Mouse (Mus musculus) ES-E14 (cell line): ENCODE results near the gene Serinc3. TPM values are rescaled to one million over a fixed set of nuclear protein-coding genes. Genes with fewer than 3 reads are reported as not detected.

Experiments used
- DNase-seq: peaks from one replicate; pipeline ENCODE4 v3.0.0-alpha.2; 2013; ENCODE audit warnings: low read depth, low spot score
- H3K27ac ChIP-seq: 2 replicates; pipeline ENCODE4 v1.5.1; 2012; ENCODE audit warnings: low read depth, mild to moderate bottlenecking, low read length, moderate library complexity, mixed read lengths; ENCODE audit not compliant: poor library complexity, insufficient read depth, severe bottlenecking
- H3K36me3 ChIP-seq: 2 replicates; pipeline ENCODE4 v1.6.1; 2012; ENCODE audit warnings: mild to moderate bottlenecking, low read length, moderate library complexity, mixed read lengths; ENCODE audit not compliant: control insufficient read depth, poor library complexity, insufficient read depth, severe bottlenecking
- H3K4me1 ChIP-seq, 2 experiments: fragments of 150-350 bp in 1 of 2; sonication (generic) in 1 of 2; 2 replicates each; pipeline ENCODE4 v1.6.1; 2012; ENCODE audit warnings: low read length in 2 of 2, mild to moderate bottlenecking in 1 of 2, mixed read lengths in 1 of 2; ENCODE audit not compliant: control insufficient read depth in 2 of 2, insufficient read depth in 2 of 2, poor library complexity in 1 of 2
- H3K4me3 ChIP-seq, 2 experiments: fragments of 150-350 bp in 1 of 2; sonication (generic) in 1 of 2; 2 replicates each; pipeline ENCODE4 v1.5.1; 2012; ENCODE audit warnings: low read length in 2 of 2, low read depth in 1 of 2, mild to moderate bottlenecking in 1 of 2, mixed read lengths in 1 of 2; ENCODE audit not compliant: insufficient read depth in 1 of 2, poor library complexity in 1 of 2, severe bottlenecking in 1 of 2
- H3K9ac ChIP-seq: 2 replicates; pipeline ENCODE4 v1.6.1; 2012; ENCODE audit warnings: low read depth, mild to moderate bottlenecking, low read length, mixed read lengths; ENCODE audit not compliant: poor library complexity, insufficient read depth, severe bottlenecking
- H3K9me3 ChIP-seq: fragments of 150-350 bp; sonication (generic); 2 replicates; pipeline ENCODE4 v1.6.1; 2012; ENCODE audit warnings: low read depth, mild to moderate bottlenecking, low read length; ENCODE audit not compliant: control insufficient read depth, insufficient read depth
- CHD2 ChIP-seq: IDR thresholded peaks from 2 replicates; pipeline ENCODE4 v1.6.1; 2014; ENCODE audit warnings: mild to moderate bottlenecking, low read depth, low read length, inconsistent platforms
- HCFC1 ChIP-seq: IDR thresholded peaks from 2 replicates; pipeline ENCODE4 v1.6.1; 2012; ENCODE audit warnings: low read length, inconsistent platforms, borderline replicate concordance; ENCODE audit not compliant: insufficient read depth
- MAFK ChIP-seq: IDR thresholded peaks from 2 replicates; pipeline ENCODE4 v1.6.1; 2014; ENCODE audit warnings: mild to moderate bottlenecking, low read depth, low read length, inconsistent platforms; ENCODE audit not compliant: insufficient read depth
- ZC3H11A ChIP-seq: IDR thresholded peaks from 2 replicates; pipeline ENCODE4 v1.6.1; 2012; ENCODE audit warnings: low read depth, mild to moderate bottlenecking, inconsistent platforms, low read length, borderline replicate concordance
- ZNF384 ChIP-seq: IDR thresholded peaks from 2 replicates; pipeline ENCODE4 v1.6.1; 2012; ENCODE audit warnings: low read depth, low read length, inconsistent platforms
- in situ Hi-C, 2 experiments: fragments of 600-800 bp; cut with MboI; formaldehyde crosslinking; loops; one replicate each; pipeline ENCODE4 v1.15.1; 2025; ENCODE audit warnings: low sequenced_read_pairs in 2 of 2, inconsistent platforms in 1 of 2; ENCODE audit not compliant: unreplicated experiment in 2 of 2
- total RNA-seq: library from RNA; depleted of rRNA; stranded (reverse); fragments of 300-350 nt; gene quantifications from 2 replicates; pipeline ENCODE4 v1.2.3, GENCODE M21; 2012

Gene Serinc3
- total RNA-seq, 1 experiment: 59.3 TPM

DNA sequence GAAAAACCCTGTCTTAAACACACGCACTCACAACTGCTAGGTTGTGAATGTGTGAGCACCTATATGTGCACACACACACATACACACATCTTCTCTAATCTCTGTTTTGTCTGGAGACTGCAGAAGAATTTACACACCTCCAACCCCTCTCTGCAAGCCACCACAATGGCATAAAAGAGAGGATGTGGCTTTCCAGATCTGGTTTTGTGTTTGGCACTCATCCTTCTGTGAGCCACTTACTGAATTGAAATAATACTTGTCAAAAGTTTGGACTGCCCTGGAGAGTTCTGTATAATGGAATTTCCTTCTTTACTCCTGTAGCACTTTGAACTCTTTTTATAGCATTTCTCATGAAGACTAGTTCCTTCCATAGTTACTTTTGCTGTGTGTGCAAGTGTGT lies 22.1 kb upstream of the Serinc3 start:
- Histone ChIP-seq H3K9me3 (no peaks in the 10 kb centered on the region), H3K9ac (no peak overlapping the region), H3K27ac (no peak overlapping the region), H3K36me3 (no peaks in the 10 kb centered on the region), H3K4me3 (no peak overlapping the region), H3K4me1 (no peaks in the 10 kb centered on the region)
- DNase-seq: no peak
- in situ Hi-C loops: no loop called here
- no peak for TF ChIP-seq ZC3H11A
- TF ChIP-seq CHD2: no peak
- no peak for TF ChIP-seq MAFK
- TF ChIP-seq ZNF384: no peak
- TF ChIP-seq HCFC1: no peak

DNA sequence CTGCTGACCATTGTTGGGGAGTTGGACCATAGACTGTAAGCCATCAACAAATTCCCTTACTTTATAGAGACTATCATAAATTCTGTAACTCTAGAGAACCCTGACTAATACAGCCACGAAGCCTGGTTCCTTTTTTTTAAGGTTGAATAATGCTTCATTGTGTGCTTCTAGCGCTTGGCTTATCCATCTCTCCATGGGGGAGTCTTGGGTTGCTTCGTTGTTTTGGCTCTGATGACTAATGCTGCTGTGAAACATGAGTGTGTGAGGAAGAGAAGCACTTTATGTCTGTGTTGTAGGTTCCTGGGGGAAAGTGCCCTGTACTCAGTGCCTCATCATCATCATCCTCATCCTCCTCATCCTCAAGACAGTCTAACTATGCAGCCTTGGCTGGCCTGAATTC lies 19.0 kb upstream of the Serinc3 start:
- no peak for DNase-seq
- in situ Hi-C loops: no loop called here
- no peak overlapping the region for H3K9ac ChIP-seq
- no peak overlapping the region for H3K4me3 ChIP-seq
- no peak overlapping the region for H3K27ac ChIP-seq
- H3K36me3 ChIP-seq: no peaks in the 10 kb centered on the region
- H3K9me3 ChIP-seq: no peaks in the 10 kb centered on the region
- peaks cover 0 to 2% of the 10 kb centered on the region in 2 experiments; a peak in 1 of 4 replicates for H3K4me1 ChIP-seq
- TF ChIP-seq HCFC1: no peak
- no peak for TF ChIP-seq ZNF384
- TF ChIP-seq ZC3H11A: no peak
- no peak for TF ChIP-seq MAFK
- no peak for TF ChIP-seq CHD2

GRCm38 (mm10) chr2:163662698-163663221 lies 17.8 kb upstream of the Serinc3 start:
- Histone ChIP-seq H3K9ac (no peak overlapping the region), H3K4me1 (peaks cover 0 to 2% of the 10 kb centered on the region in 2 experiments; a peak in 1 of 4 replicates), H3K27ac (no peak overlapping the region), H3K9me3 (no peaks in the 10 kb centered on the region), H3K4me3 (no peak overlapping the region), H3K36me3 (no peaks in the 10 kb centered on the region)
- TF ChIP-seq ZC3H11A (no peak), ZNF384 (no peak), CHD2 (no peak)
- in situ Hi-C loops: no loop called here
- no peak for DNase-seq

DNA sequence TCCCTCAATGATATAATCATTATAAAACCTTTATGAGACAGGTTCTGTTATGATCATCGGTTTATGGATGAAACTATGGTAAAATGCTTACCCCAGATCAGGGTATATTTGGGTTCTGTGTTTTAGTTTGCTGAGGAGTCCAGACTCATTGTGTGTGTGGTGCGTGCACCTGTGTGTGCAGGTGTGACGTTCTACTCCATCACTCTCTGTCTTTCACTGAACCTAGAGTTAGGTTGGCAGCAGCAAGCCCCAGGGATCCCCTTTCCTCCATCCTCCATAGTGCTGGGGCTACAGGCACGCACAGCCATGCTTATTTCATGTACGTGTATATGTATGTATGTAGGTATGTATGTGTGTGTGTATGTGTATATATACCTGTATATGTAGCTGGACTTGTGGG lies 17.1 kb upstream of the Serinc3 start:
- no peak overlapping the region for H3K27ac ChIP-seq
- no peak overlapping the region for H3K9ac ChIP-seq
- in situ Hi-C loops: no loop called here
- no peak for DNase-seq
- no peak overlapping the region for H3K4me3 ChIP-seq
- H3K36me3 ChIP-seq: no peaks in the 10 kb centered on the region
- H3K9me3 ChIP-seq: no peaks in the 10 kb centered on the region
- peaks cover 0 to 2% of the 10 kb centered on the region in 2 experiments; a peak in 1 of 4 replicates for H3K4me1 ChIP-seq
- TF ChIP-seq ZC3H11A (no peak), MAFK (no peak)

DNA sequence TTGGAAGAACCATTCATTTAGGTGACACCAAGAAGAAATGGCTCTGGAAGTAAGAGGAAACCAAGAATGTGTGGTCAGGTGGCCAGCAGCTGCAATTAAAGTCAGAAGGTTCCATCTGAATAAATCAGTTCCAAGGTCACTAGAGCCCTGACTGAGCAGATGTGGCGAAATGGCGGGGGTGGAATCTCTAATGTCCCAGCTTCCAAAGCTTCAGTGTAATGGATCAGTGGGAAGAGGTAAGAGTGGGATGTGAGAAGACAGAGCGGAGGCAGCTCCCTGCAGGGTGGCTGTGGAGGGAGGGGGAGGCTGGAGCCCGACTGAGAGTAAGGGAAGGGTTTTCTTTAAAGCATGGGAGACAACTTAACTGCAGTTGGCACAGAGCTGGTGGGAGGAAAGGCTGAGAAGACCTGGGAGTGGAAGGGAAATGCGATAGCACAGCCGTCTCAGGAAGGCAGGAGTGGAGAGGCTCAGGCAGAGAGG lies 16.5 kb upstream of the Serinc3 start:
- TF ChIP-seq HCFC1 (no peak), CHD2 (no peak), ZC3H11A (no peak)
- Histone ChIP-seq H3K9ac (no peak overlapping the region), H3K9me3 (no peaks in the 10 kb centered on the region), H3K27ac (no peak overlapping the region), H3K4me3 (no peak overlapping the region), H3K4me1 (peaks cover 0 to 2% of the 10 kb centered on the region in 2 experiments; a peak in 1 of 4 replicates), H3K36me3 (no peaks in the 10 kb centered on the region)
- DNase-seq: no peak
- in situ Hi-C loops: no loop called here
